ENCODE assay signal across 9 mouse cellular contexts in the genomic region with DNA sequence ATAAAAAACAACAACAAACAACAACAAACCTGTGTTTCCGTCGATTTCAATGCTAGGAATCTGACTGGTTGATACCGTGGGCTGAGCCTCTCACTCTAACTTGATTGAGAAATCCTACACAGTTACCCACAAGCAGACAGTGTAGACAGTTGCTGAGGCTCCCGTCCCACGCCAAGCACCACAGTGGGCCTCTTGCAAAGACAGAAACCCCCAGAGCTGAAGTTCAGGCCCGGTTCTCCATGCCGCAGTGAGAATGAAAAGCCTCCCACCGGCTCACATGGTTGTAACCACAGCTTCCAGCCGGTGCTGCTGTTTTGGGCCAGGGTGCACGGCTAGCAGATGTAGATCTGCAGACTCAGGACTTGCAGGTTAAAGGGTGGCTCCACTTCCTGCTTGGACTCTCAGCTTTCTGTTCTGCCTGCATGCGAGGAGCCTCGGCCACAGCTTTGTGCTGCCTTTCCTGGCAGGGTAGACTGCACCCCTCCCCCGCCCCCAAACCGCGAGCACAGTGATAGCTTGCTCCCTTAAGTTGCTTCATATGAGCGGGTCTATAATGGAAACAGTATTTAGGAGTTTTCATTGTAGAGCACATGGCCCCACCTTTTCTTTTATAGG.
DNase-seq lines count a peak whose midpoint lies in the region; ATAC-seq and TF ChIP-seq lines count a peak whose summit lies in the region.
"Had no signal": no experiment of that assay in that cellular context is flagged by ENCODE, and none has a peak within 500 bp of the region (broad histone marks: within the 10 kb centered on the region; RNA-seq: fewer than 3 reads in every experiment).

No protein-coding gene starts in this region.

- H3K9me3 ChIP-seq in ES-Bruce4 (replicated peaks; ENCODE audit: control insufficient read depth, insufficient read depth, low read length, poor library complexity, severe bottlenecking) = 0 out of 2 replicates have a peak, but pooled peaks cover 3% of the 10 kb centered on the region
- peaks cover 55% of the 10 kb centered on the region for H3K9me3 ChIP-seq in megakaryocyte, embryonic 14.5 days
- H3K9me3 ChIP-seq in midbrain, embryonic 14.5 days (ENCODE audit: control insufficient read depth, low read length) = no peaks in the 10 kb centered on the region
- H3K9me3 ChIP-seq: limb, embryonic 15.5 days had no signal

- H3K9ac ChIP-seq in ES-Bruce4 (ENCODE audit: low read depth, poor library complexity, severe bottlenecking) = no peak overlapping the region
- no peak overlapping the region for H3K9ac ChIP-seq in midbrain, embryonic 14.5 days (replicated peaks; ENCODE audit: low read length)
- H3K9ac ChIP-seq: limb, embryonic 15.5 days had no signal

- H3K4me1 ChIP-seq in ES-Bruce4 (ENCODE audit: control insufficient read depth, insufficient read depth, low read length) = no peaks in the 10 kb centered on the region
- no peaks in the 10 kb centered on the region for H3K4me1 ChIP-seq in megakaryocyte, embryonic 14.5 days
- H3K4me1 ChIP-seq in midbrain, embryonic 14.5 days (ENCODE audit: control insufficient read depth, insufficient read depth, low read length) = no peaks in the 10 kb centered on the region

- peak; percentile 73 for ATAC-seq in inflammation-experienced regulatory T-cells, adult 6 months
- ATAC-seq in midbrain, embryonic 14.5 days (ENCODE audit: low FRiP score, low TSS enrichment) = no peak

- no peaks in the 10 kb centered on the region for H3K36me3 ChIP-seq in ES-Bruce4 (ENCODE audit: control insufficient read depth, insufficient read depth, low read length, poor library complexity, severe bottlenecking)
- no peaks in the 10 kb centered on the region for H3K36me3 ChIP-seq in megakaryocyte, embryonic 14.5 days (replicated peaks; ENCODE audit: low read length)
- H3K36me3 ChIP-seq in midbrain, embryonic 14.5 days (ENCODE audit: control insufficient read depth, insufficient read depth, low read length) = no peaks in the 10 kb centered on the region
- H3K36me3 ChIP-seq: limb, embryonic 15.5 days had no signal

- H3K4me3 ChIP-seq in ES-Bruce4 (ENCODE audit: low read depth, low read length) = peak overlapping the region; percentile 24
- peak overlapping the region; percentile 57 for H3K4me3 ChIP-seq in megakaryocyte, embryonic 14.5 days (replicated peaks)
- no peak overlapping the region for H3K4me3 ChIP-seq in midbrain, embryonic 14.5 days (replicated peaks; ENCODE audit: low read depth, low read length)
- H3K4me3 ChIP-seq: limb, embryonic 15.5 days had no signal

- no peak overlapping the region for H3K4me2 ChIP-seq in midbrain, embryonic 14.5 days (ENCODE audit: low read length)
- H3K4me2 ChIP-seq: limb, embryonic 15.5 days had no signal

- no peak for TF ChIP-seq CTCF in ES-Bruce4 (IDR thresholded peaks at IDR 0.05; ENCODE audit: low read depth, low read length)

- H3K27ac ChIP-seq in ES-Bruce4 (ENCODE audit: insufficient read depth, low read length) = no peak overlapping the region
- no peak overlapping the region for H3K27ac ChIP-seq in midbrain, embryonic 14.5 days (replicated peaks; ENCODE audit: low read depth, low read length)
- H3K27ac ChIP-seq: limb, embryonic 15.5 days had no signal

- H3K27me3 ChIP-seq in ES-Bruce4 (ENCODE audit: control insufficient read depth, insufficient read depth, low read length, poor library complexity, severe bottlenecking) = no peaks in the 10 kb centered on the region
- no peaks in the 10 kb centered on the region for H3K27me3 ChIP-seq in megakaryocyte, embryonic 14.5 days (replicated peaks)
- no peaks in the 10 kb centered on the region for H3K27me3 ChIP-seq in midbrain, embryonic 14.5 days (ENCODE audit: control insufficient read depth, insufficient read depth, low read length)
- H3K27me3 ChIP-seq: limb, embryonic 15.5 days had no signal

- WGBS in midbrain, embryonic 14.5 days = 81% methylated on average over 16 of the region's 16 CpGs

- no peak for TF ChIP-seq POLR2A in ES-Bruce4 (IDR thresholded peaks at IDR 0.05; ENCODE audit: insufficient read depth, low read length)

- peak; percentile 49 for DNase-seq in CD4-positive helper T cell, adult 2 months (ENCODE audit: low read depth, low spot score)
- no peak for DNase-seq in cerebellum, adult 18-20 months
- no peak for DNase-seq in Muller cell, postnatal 12 days (ENCODE audit: inconsistent ontology term)
- no peak for DNase-seq in midbrain, embryonic 14.5 days
- DNase-seq: heart, adult 18-20 months had no signal

- TF ChIP-seq EP300 in ES-Bruce4 (IDR thresholded peaks at IDR 0.05; ENCODE audit: insufficient read depth, low read depth, low read length) = no peak
